ENCODE assay signal across 8 mouse cellular contexts in genomic region chr6:128839266-128839771, GRCm38 (mm10). TPM values are rescaled to one million over a fixed set of nuclear protein-coding genes. Genes with fewer than 3 reads are reported as not detected.
DNase-seq lines count a peak whose midpoint lies in the region; ATAC-seq and TF ChIP-seq lines count a peak whose summit lies in the region.

No protein-coding gene starts in this region.

- peak overlapping the region; percentile 57 for H3K27ac ChIP-seq in forebrain, embryonic 11.5 days (ENCODE audit: low read depth, low read length)
- peak overlapping the region; percentile 94 for H3K27ac ChIP-seq in heart, postnatal 0 days (ENCODE audit: low read depth)
- H3K27ac ChIP-seq in liver, embryonic 16.5 days (ENCODE audit: low read length): peak overlapping the region; percentile 84
- H3K27ac ChIP-seq in neural tube, embryonic 12.5 days: no peak overlapping the region; the same call in 1 of the 2 replicates
- peak overlapping the region; percentile 99 for H3K27ac ChIP-seq in stomach, postnatal 0 days (replicated peaks)

- peak; percentile 14 for ATAC-seq in forebrain, embryonic 11.5 days (replicated peaks; ENCODE audit: low FRiP score)
- peak; percentile 49 for ATAC-seq in heart, postnatal 0 days (ENCODE audit: insufficient read depth, low read depth)
- ATAC-seq in liver, embryonic 16.5 days (ENCODE audit: low read depth): peak; percentile 48
- ATAC-seq in neural tube, embryonic 12.5 days (ENCODE audit: low FRiP score, low read depth): peak; percentile 6; the same call in 1 of the 2 replicates
- ATAC-seq in stomach, postnatal 0 days (ENCODE audit: low FRiP score, low TSS enrichment): peak; percentile 30

- TF ChIP-seq CTCF in E14TG2a.4 (conservative IDR thresholded peaks at IDR 0.05; ENCODE audit: low read length): peak; percentile 65
- TF ChIP-seq CTCF in heart, postnatal 0 days (IDR thresholded peaks at IDR 0.05; ENCODE audit: low read depth): peak; percentile 88
- TF ChIP-seq CTCF in stomach, postnatal 0 days (IDR thresholded peaks at IDR 0.05; ENCODE audit: low read depth): peak; percentile 91

- DNase-seq in c-Kit-positive CD71-positive TER-119-negative erythroid progenitor cells, embryonic 14.5 days (ENCODE audit: low read depth): peak; percentile 86
- peak; percentile 89 for DNase-seq in forebrain, embryonic 11.5 days (ENCODE audit: low spot score)
- peak; percentile 87 for DNase-seq in heart, postnatal 0 days (ENCODE audit: low spot score)
- DNase-seq in kidney, postnatal 36 days: peak; percentile 91 to 92
- DNase-seq in stomach, postnatal 0 days (ENCODE audit: low spot score): peak; percentile 86

- peaks cover 23% of the 10 kb centered on the region for H3K9me3 ChIP-seq in E14TG2a.4 (ENCODE audit: low read length)
- H3K9me3 ChIP-seq in forebrain, embryonic 11.5 days (ENCODE audit: control insufficient read depth, low read length): no peaks in the 10 kb centered on the region
- no peaks in the 10 kb centered on the region for H3K9me3 ChIP-seq in heart, postnatal 0 days (replicated peaks; ENCODE audit: control insufficient read depth, low read length)
- H3K9me3 ChIP-seq in liver, embryonic 16.5 days (replicated peaks; ENCODE audit: control insufficient read depth, low read length): no peaks in the 10 kb centered on the region
- no peaks in the 10 kb centered on the region for H3K9me3 ChIP-seq in neural tube, embryonic 12.5 days
- no peaks in the 10 kb centered on the region for H3K9me3 ChIP-seq in stomach, postnatal 0 days (ENCODE audit: control insufficient read depth, low read length)

- H3K4me1 ChIP-seq in E14TG2a.4 (replicated peaks; ENCODE audit: low read depth, low read length): peaks cover 26% of the 10 kb centered on the region
- H3K4me1 ChIP-seq in forebrain, embryonic 11.5 days (replicated peaks; ENCODE audit: control insufficient read depth, insufficient read depth, low read length): peaks cover 10% of the 10 kb centered on the region; the same call in 1 of the 2 replicates
- H3K4me1 ChIP-seq in heart, postnatal 0 days (ENCODE audit: control insufficient read depth, insufficient read depth): peaks cover 12% of the 10 kb centered on the region
- H3K4me1 ChIP-seq in liver, embryonic 16.5 days (ENCODE audit: control insufficient read depth, low read depth, low read length): peaks cover 30% of the 10 kb centered on the region
- H3K4me1 ChIP-seq in neural tube, embryonic 12.5 days: peaks cover 9% of the 10 kb centered on the region; the same call in 1 of the 2 replicates
- H3K4me1 ChIP-seq in stomach, postnatal 0 days (replicated peaks; ENCODE audit: control insufficient read depth, insufficient read depth): no peaks in the 10 kb centered on the region; the same call in 1 of the 2 replicates

- H3K9ac ChIP-seq in forebrain, embryonic 11.5 days (ENCODE audit: low read length): peak overlapping the region; percentile 52
- peak overlapping the region; percentile 46; the same call in 1 of the 2 replicates for H3K9ac ChIP-seq in heart, postnatal 0 days (replicated peaks; ENCODE audit: low read depth, low read length)
- peak overlapping the region; percentile 57 for H3K9ac ChIP-seq in liver, embryonic 16.5 days (ENCODE audit: low read depth, low read length)
- peak overlapping the region; percentile 33 for H3K9ac ChIP-seq in neural tube, embryonic 12.5 days
- H3K9ac ChIP-seq in stomach, postnatal 0 days (ENCODE audit: low read length): peak overlapping the region; percentile 67

- WGBS in forebrain, embryonic 11.5 days: under 1% methylated on average over 17 of the region's 17 CpGs
- 0% methylated on average over 17 of the region's 17 CpGs for WGBS in heart, postnatal 0 days
- WGBS in liver, embryonic 16.5 days (ENCODE audit: insufficient replicate concordance): under 1% methylated on average over 17 of the region's 17 CpGs
- WGBS in neural tube, embryonic 12.5 days: under 1% methylated on average over 17 of the region's 17 CpGs
- WGBS in stomach, postnatal 0 days: under 1% methylated on average over 17 of the region's 17 CpGs

- TF ChIP-seq EP300 in heart, postnatal 0 days (IDR thresholded peaks at IDR 0.05; ENCODE audit: low read depth): no peak
- no peak for TF ChIP-seq EP300 in stomach, postnatal 0 days (optimal IDR thresholded peaks at IDR 0.05)

- H3K27me3 ChIP-seq in E14TG2a.4 (ENCODE audit: insufficient read depth, low read length): peaks cover 15% of the 10 kb centered on the region
- no peaks in the 10 kb centered on the region for H3K27me3 ChIP-seq in forebrain, embryonic 11.5 days (ENCODE audit: control insufficient read depth, insufficient read depth, low read length)
- no peaks in the 10 kb centered on the region for H3K27me3 ChIP-seq in heart, postnatal 0 days (ENCODE audit: control insufficient read depth, insufficient read depth, low read length)
- no peaks in the 10 kb centered on the region for H3K27me3 ChIP-seq in liver, embryonic 16.5 days (ENCODE audit: control insufficient read depth, insufficient read depth, low read depth, low read length)
- H3K27me3 ChIP-seq in neural tube, embryonic 12.5 days (replicated peaks): no peaks in the 10 kb centered on the region
- H3K27me3 ChIP-seq in stomach, postnatal 0 days (ENCODE audit: control insufficient read depth, insufficient read depth, low read length): no peaks in the 10 kb centered on the region

- peak overlapping the region; percentile 90 for H3K4me3 ChIP-seq in E14TG2a.4 (replicated peaks; ENCODE audit: low read length)
- peak overlapping the region; percentile 76 for H3K4me3 ChIP-seq in forebrain, embryonic 11.5 days (ENCODE audit: low read depth, low read length)
- H3K4me3 ChIP-seq in heart, postnatal 0 days (ENCODE audit: low read depth, low read length): peak overlapping the region; percentile 76
- H3K4me3 ChIP-seq in liver, embryonic 16.5 days (ENCODE audit: low read depth, low read length): peak overlapping the region; percentile 77
- peak overlapping the region; percentile 60 for H3K4me3 ChIP-seq in neural tube, embryonic 12.5 days
- peak overlapping the region; percentile 77 for H3K4me3 ChIP-seq in stomach, postnatal 0 days (ENCODE audit: low read depth, low read length)

- H3K36me3 ChIP-seq in E14TG2a.4 (ENCODE audit: insufficient read depth, low read length): no peaks in the 10 kb centered on the region
- no peaks in the 10 kb centered on the region for H3K36me3 ChIP-seq in forebrain, embryonic 11.5 days (ENCODE audit: control insufficient read depth, insufficient read depth, low read length)
- no peaks in the 10 kb centered on the region for H3K36me3 ChIP-seq in heart, postnatal 0 days (replicated peaks; ENCODE audit: control insufficient read depth, insufficient read depth, low read length)
- H3K36me3 ChIP-seq in liver, embryonic 16.5 days (ENCODE audit: control insufficient read depth, insufficient read depth): no peaks in the 10 kb centered on the region
- no peaks in the 10 kb centered on the region for H3K36me3 ChIP-seq in neural tube, embryonic 12.5 days
- H3K36me3 ChIP-seq in stomach, postnatal 0 days (ENCODE audit: control insufficient read depth, insufficient read depth, low read length): no peaks in the 10 kb centered on the region

- peak overlapping the region; percentile 68 for H3K4me2 ChIP-seq in forebrain, embryonic 11.5 days (ENCODE audit: low read depth, low read length, severe bottlenecking)
- peak overlapping the region; percentile 61 for H3K4me2 ChIP-seq in heart, postnatal 0 days (ENCODE audit: low read depth, low read length)
- peak overlapping the region; percentile 86 for H3K4me2 ChIP-seq in liver, embryonic 16.5 days (ENCODE audit: low read depth, low read length)
- H3K4me2 ChIP-seq in neural tube, embryonic 12.5 days (replicated peaks): peak overlapping the region; percentile 65
- peak overlapping the region; percentile 76 for H3K4me2 ChIP-seq in stomach, postnatal 0 days (replicated peaks; ENCODE audit: low read depth)

RNA-seq across cellular contexts. Expression of gene Klrb1b, which starts 13.2 kb away (rescaled TPM):
- polyA plus RNA-seq in forebrain, embryonic 11.5 days (2014; fragmentation: Nextera tagmentation; extraction: Ambion mirVana): not detected in 2 replicates
- total RNA-seq in heart, postnatal 0 days (2014; rRNA removed; ENCODE audit: low replicate concordance): not detected in 2 replicates
- polyA plus RNA-seq in heart, postnatal 0 days (2015; fragmentation: Nextera tagmentation; extraction: Ambion mirVana): not detected in 2 replicates
- polyA plus RNA-seq in liver, embryonic 16.5 days (2015; fragmentation: Nextera tagmentation; extraction: Ambion mirVana): 0.23 and 0.46 TPM in 2 replicates
- polyA plus RNA-seq in neural tube, embryonic 12.5 days (2016; fragmentation: Nextera tagmentation; extraction: Ambion mirVana): not detected in 2 replicates
- polyA plus RNA-seq in stomach, postnatal 0 days (2015; fragmentation: Nextera tagmentation; extraction: Ambion mirVana): 0.16 and 0.19 TPM in 2 replicates

RNA-seq across cellular contexts. Expression of gene Gm44511, which starts 13.2 kb away (rescaled TPM):
- polyA plus RNA-seq in forebrain, embryonic 11.5 days (2014; fragmentation: Nextera tagmentation; extraction: Ambion mirVana): not detected in 2 replicates
- not detected in 2 replicates for total RNA-seq in heart, postnatal 0 days (2014; rRNA removed; ENCODE audit: low replicate concordance)
- not detected in 2 replicates for polyA plus RNA-seq in heart, postnatal 0 days (2015; fragmentation: Nextera tagmentation; extraction: Ambion mirVana)
- 0.20 TPM in 1 of 2 replicates, not detected in the other for polyA plus RNA-seq in liver, embryonic 16.5 days (2015; fragmentation: Nextera tagmentation; extraction: Ambion mirVana)
- not detected in 2 replicates for polyA plus RNA-seq in neural tube, embryonic 12.5 days (2016; fragmentation: Nextera tagmentation; extraction: Ambion mirVana)
- not detected in 2 replicates for polyA plus RNA-seq in stomach, postnatal 0 days (2015; fragmentation: Nextera tagmentation; extraction: Ambion mirVana)

RNA-seq across cellular contexts. Expression of gene Clec2i, which starts 48.1 kb away (rescaled TPM):
- polyA plus RNA-seq in forebrain, embryonic 11.5 days (2014; fragmentation: Nextera tagmentation; extraction: Ambion mirVana): not detected in 2 replicates
- total RNA-seq in heart, postnatal 0 days (2014; rRNA removed; ENCODE audit: low replicate concordance): not detected in 2 replicates
- not detected in 2 replicates for polyA plus RNA-seq in heart, postnatal 0 days (2015; fragmentation: Nextera tagmentation; extraction: Ambion mirVana)
- polyA plus RNA-seq in liver, embryonic 16.5 days (2015; fragmentation: Nextera tagmentation; extraction: Ambion mirVana): 0.21 and 0.30 TPM in 2 replicates
- polyA plus RNA-seq in neural tube, embryonic 12.5 days (2016; fragmentation: Nextera tagmentation; extraction: Ambion mirVana): not detected in 2 replicates
- 0.06 and 0.17 TPM in 2 replicates for polyA plus RNA-seq in stomach, postnatal 0 days (2015; fragmentation: Nextera tagmentation; extraction: Ambion mirVana)

RNA-seq across cellular contexts. Expression of gene Klrb1c, which starts 50.3 kb away (rescaled TPM):
- not detected in 2 replicates for polyA plus RNA-seq in forebrain, embryonic 11.5 days (2014; fragmentation: Nextera tagmentation; extraction: Ambion mirVana)
- total RNA-seq in heart, postnatal 0 days (2014; rRNA removed; ENCODE audit: low replicate concordance): not detected in 2 replicates
- not detected in 2 replicates for polyA plus RNA-seq in heart, postnatal 0 days (2015; fragmentation: Nextera tagmentation; extraction: Ambion mirVana)
- 0.61 and 0.78 TPM in 2 replicates for polyA plus RNA-seq in liver, embryonic 16.5 days (2015; fragmentation: Nextera tagmentation; extraction: Ambion mirVana)
- polyA plus RNA-seq in neural tube, embryonic 12.5 days (2016; fragmentation: Nextera tagmentation; extraction: Ambion mirVana): 0.11 TPM in 1 of 2 replicates, not detected in the other
- polyA plus RNA-seq in stomach, postnatal 0 days (2015; fragmentation: Nextera tagmentation; extraction: Ambion mirVana): 0.07 and 0.18 TPM in 2 replicates

RNA-seq across cellular contexts. Expression of gene BC035044, which starts 51.6 kb away (rescaled TPM):
- polyA plus RNA-seq in forebrain, embryonic 11.5 days (2014; fragmentation: Nextera tagmentation; extraction: Ambion mirVana): 0.28 and 0.88 TPM in 2 replicates
- total RNA-seq in heart, postnatal 0 days (2014; rRNA removed; ENCODE audit: low replicate concordance): 0.08 TPM in 1 of 2 replicates, not detected in the other
- polyA plus RNA-seq in heart, postnatal 0 days (2015; fragmentation: Nextera tagmentation; extraction: Ambion mirVana): 0.10 TPM in 1 of 2 replicates, not detected in the other
- 6.3 and 6.6 TPM in 2 replicates for polyA plus RNA-seq in liver, embryonic 16.5 days (2015; fragmentation: Nextera tagmentation; extraction: Ambion mirVana)
- polyA plus RNA-seq in neural tube, embryonic 12.5 days (2016; fragmentation: Nextera tagmentation; extraction: Ambion mirVana): 0.80 and 1.1 TPM in 2 replicates
- 0.59 and 0.68 TPM in 2 replicates for polyA plus RNA-seq in stomach, postnatal 0 days (2015; fragmentation: Nextera tagmentation; extraction: Ambion mirVana)
